8 mouse cellular contexts compared by ENCODE assay signal in genomic region chr12:111945115-111945514, GRCm38 (mm10). TPM values are rescaled to one million over a fixed set of nuclear protein-coding genes. Genes with fewer than 3 reads are reported as not detected.
DNase-seq lines count a peak whose midpoint lies in the region; ATAC-seq lines count a peak whose summit lies in the region.

No protein-coding gene starts in this region.

- no peak overlapping the region for H3K9ac ChIP-seq in forebrain, embryonic 12.5 days
- no peak overlapping the region for H3K9ac ChIP-seq in forebrain, embryonic 13.5 days
- no peak overlapping the region for H3K9ac ChIP-seq in kidney, embryonic 15.5 days

- no peak overlapping the region for H3K4me2 ChIP-seq in forebrain, embryonic 12.5 days
- no peak overlapping the region for H3K4me2 ChIP-seq in forebrain, embryonic 13.5 days
- H3K4me2 ChIP-seq in kidney, embryonic 15.5 days, result 0 out of 2 replicates have a peak overlapping the region, but pooled peaks have one; percentile 7

- no peak for ATAC-seq in forebrain, embryonic 12.5 days (ENCODE audit: low FRiP score)
- no peak for ATAC-seq in forebrain, embryonic 13.5 days
- ATAC-seq in kidney, embryonic 15.5 days (replicated peaks; ENCODE audit: low FRiP score), result peak; percentile 15; the same call in 1 of the 2 replicates
- no peak for ATAC-seq in CD4-positive, CD25-positive, alpha-beta regulatory T cell, adult 4 months

- no peak overlapping the region for H3K4me3 ChIP-seq in forebrain, embryonic 12.5 days (replicated peaks)
- no peak overlapping the region for H3K4me3 ChIP-seq in forebrain, embryonic 13.5 days
- peak overlapping the region; percentile 27 for H3K4me3 ChIP-seq in erythroblast, embryonic 14.5 days (replicated peaks)
- no peak overlapping the region for H3K4me3 ChIP-seq in kidney, embryonic 15.5 days (replicated peaks)

- peaks cover 7% of the 10 kb centered on the region for H3K4me1 ChIP-seq in forebrain, embryonic 12.5 days
- H3K4me1 ChIP-seq in forebrain, embryonic 13.5 days, result peaks cover 4% of the 10 kb centered on the region; the same call in 1 of the 2 replicates
- peaks cover 44% of the 10 kb centered on the region for H3K4me1 ChIP-seq in erythroblast, embryonic 14.5 days (ENCODE audit: control insufficient read depth)
- H3K4me1 ChIP-seq in kidney, embryonic 15.5 days, result peaks cover 33% of the 10 kb centered on the region

- H3K36me3 ChIP-seq in forebrain, embryonic 12.5 days (replicated peaks), result no peaks in the 10 kb centered on the region
- no peaks in the 10 kb centered on the region for H3K36me3 ChIP-seq in forebrain, embryonic 13.5 days (ENCODE audit: poor library complexity, severe bottlenecking)
- H3K36me3 ChIP-seq in erythroblast, embryonic 14.5 days (ENCODE audit: control insufficient read depth), result no peaks in the 10 kb centered on the region
- H3K36me3 ChIP-seq in kidney, embryonic 15.5 days, result no peaks in the 10 kb centered on the region

- 0 out of 2 replicates have a peak overlapping the region, but pooled peaks have one; percentile 32 for H3K27ac ChIP-seq in forebrain, embryonic 12.5 days
- H3K27ac ChIP-seq in forebrain, embryonic 13.5 days, result no peak overlapping the region
- peak overlapping the region; percentile 93 for H3K27ac ChIP-seq in kidney, embryonic 15.5 days

- WGBS in forebrain, embryonic 12.5 days, result 71% methylated on average over 8 of the region's 8 CpGs
- 70% methylated on average over 8 of the region's 8 CpGs for WGBS in forebrain, embryonic 13.5 days
- 25% methylated on average over 8 of the region's 8 CpGs for WGBS in kidney, embryonic 15.5 days

- DNase-seq in lung, postnatal 14 days, result peak; percentile 63
- no peak for DNase-seq in layer of hippocampus, adult 9-10 months (ENCODE audit: low spot score)
- no peak for DNase-seq in layer of hippocampus, adult 18-20 months (ENCODE audit: low spot score in 2 of 2)

- no peaks in the 10 kb centered on the region for H3K9me3 ChIP-seq in forebrain, embryonic 12.5 days
- no peaks in the 10 kb centered on the region for H3K9me3 ChIP-seq in forebrain, embryonic 13.5 days (replicated peaks)
- no peaks in the 10 kb centered on the region for H3K9me3 ChIP-seq in erythroblast, embryonic 14.5 days (ENCODE audit: control insufficient read depth, low read length)
- H3K9me3 ChIP-seq in kidney, embryonic 15.5 days (replicated peaks), result no peaks in the 10 kb centered on the region

- no peaks in the 10 kb centered on the region for H3K27me3 ChIP-seq in forebrain, embryonic 12.5 days
- no peaks in the 10 kb centered on the region for H3K27me3 ChIP-seq in forebrain, embryonic 13.5 days
- no peaks in the 10 kb centered on the region for H3K27me3 ChIP-seq in erythroblast, embryonic 14.5 days (ENCODE audit: control insufficient read depth)
- no peaks in the 10 kb centered on the region for H3K27me3 ChIP-seq in kidney, embryonic 15.5 days

RNA-seq across cellular contexts. Expression of gene Atp5mpl, which starts 21.7 kb away (rescaled TPM):
- polyA plus RNA-seq in forebrain, embryonic 12.5 days (2016; fragmentation: Nextera tagmentation; extraction: Ambion mirVana), result 590 and 598 TPM in 2 replicates
- polyA plus RNA-seq in forebrain, embryonic 13.5 days (2015; fragmentation: Nextera tagmentation; extraction: Ambion mirVana), result 677 and 746 TPM in 2 replicates
- 3.3 and 4.1 TPM in 2 replicates for polyA plus RNA-seq in erythroblast, embryonic 14.5 days (2012)
- polyA plus RNA-seq in kidney, embryonic 15.5 days (2015; fragmentation: Nextera tagmentation; extraction: Ambion mirVana), result 785 and 879 TPM in 2 replicates
- polyA plus RNA-seq in CD4-positive, CD25-positive, alpha-beta regulatory T cell, adult 4 months (2017; shearing (Covaris generic)), result 100 to 1,000 TPM; 202 to 279 TPM
- total RNA-seq in layer of hippocampus, adult 18-20 months (2021), result 100 to 1,000 TPM; 341 to 347 TPM

RNA-seq across cellular contexts. Expression of gene Tdrd9, which starts 26.2 kb away (rescaled TPM):
- 1.2 and 2.0 TPM in 2 replicates for polyA plus RNA-seq in forebrain, embryonic 12.5 days (2016; fragmentation: Nextera tagmentation; extraction: Ambion mirVana)
- polyA plus RNA-seq in forebrain, embryonic 13.5 days (2015; fragmentation: Nextera tagmentation; extraction: Ambion mirVana), result 0.45 and 1.3 TPM in 2 replicates
- polyA plus RNA-seq in erythroblast, embryonic 14.5 days (2012), result not detected in 2 replicates
- polyA plus RNA-seq in kidney, embryonic 15.5 days (2015; fragmentation: Nextera tagmentation; extraction: Ambion mirVana), result 0.47 and 0.57 TPM in 2 replicates
- not detected for polyA plus RNA-seq in CD4-positive, CD25-positive, alpha-beta regulatory T cell, adult 4 months (2017; shearing (Covaris generic))
- total RNA-seq in layer of hippocampus, adult 18-20 months (2021), result under 1 TPM; 0.25 to 0.52 TPM

RNA-seq across cellular contexts. Expression of gene Rd3l, which starts 36.0 kb away (rescaled TPM):
- polyA plus RNA-seq in forebrain, embryonic 12.5 days (2016; fragmentation: Nextera tagmentation; extraction: Ambion mirVana), result not detected in 2 replicates
- not detected in 2 replicates for polyA plus RNA-seq in forebrain, embryonic 13.5 days (2015; fragmentation: Nextera tagmentation; extraction: Ambion mirVana)
- not detected in 2 replicates for polyA plus RNA-seq in erythroblast, embryonic 14.5 days (2012)
- not detected in 2 replicates for polyA plus RNA-seq in kidney, embryonic 15.5 days (2015; fragmentation: Nextera tagmentation; extraction: Ambion mirVana)
- not detected for polyA plus RNA-seq in CD4-positive, CD25-positive, alpha-beta regulatory T cell, adult 4 months (2017; shearing (Covaris generic))
- total RNA-seq in layer of hippocampus, adult 18-20 months (2021), result under 1 TPM in 1 of 2 experiments, not detected in 1; 0.35 TPM

RNA-seq across cellular contexts. Expression of gene Ppp1r13b, which starts 37.2 kb away (rescaled TPM):
- polyA plus RNA-seq in forebrain, embryonic 12.5 days (2016; fragmentation: Nextera tagmentation; extraction: Ambion mirVana), result 9.5 and 9.9 TPM in 2 replicates
- polyA plus RNA-seq in forebrain, embryonic 13.5 days (2015; fragmentation: Nextera tagmentation; extraction: Ambion mirVana), result 9.3 TPM in 2 replicates
- polyA plus RNA-seq in erythroblast, embryonic 14.5 days (2012), result 0.79 and 0.81 TPM in 2 replicates
- polyA plus RNA-seq in kidney, embryonic 15.5 days (2015; fragmentation: Nextera tagmentation; extraction: Ambion mirVana), result 14.5 and 18.5 TPM in 2 replicates
- polyA plus RNA-seq in CD4-positive, CD25-positive, alpha-beta regulatory T cell, adult 4 months (2017; shearing (Covaris generic)), result 10 to 100 TPM; 10.7 to 15.1 TPM
- total RNA-seq in layer of hippocampus, adult 18-20 months (2021), result 10 to 100 TPM; 92.7 to 98.4 TPM

Comparison
In these comparisons a context has a peak if more than half of its experiments do, and no peak if none do; other contexts are left out.
1. RNA of gene Atp5mpl, which starts 21.7 kb away (polyA plus RNA-seq): 785 to 879 TPM in kidney, embryonic 15.5 days, 677 to 746 TPM in forebrain, embryonic 13.5 days, 590 to 598 TPM in forebrain, embryonic 12.5 days and 202 to 279 TPM in CD4-positive, CD25-positive, alpha-beta regulatory T cell, adult 4 months; 3.3 to 4.1 TPM in erythroblast, embryonic 14.5 days; every median in the first group is over 10 times any median in the second.